Mouse (Mus musculus): ENCODE results near the gene Atp5g2. TPM values are rescaled to one million over a fixed set of nuclear protein-coding genes. Genes with fewer than 3 reads are reported as not detected.

Atp5g2 gene
- polyA plus RNA-seq, 1 experiment from 2014 or later = 85.0 TPM

MicroRNAs within 50 kb of the gene (microRNA counts, 519-probe panel; counts per million panel counts)
- 473 counts per million, percentile 71 among the panel's probes with 10 or more counts for microRNA mmu-miR-688

Small RNA genes within 50 kb of the gene (microRNA-seq; reads per million reads assigned to microRNA genes)
- gene Mir688 (ENCODE audit: borderline number of aligned reads) = not detected

Other genes starting within 250 kb of the Atp5g2 start
- 1.8 and 2.1 TPM in 2 replicates for gene Amhr2, start 227.0 kb downstream of the Atp5g2 start, polyA plus RNA-seq (2015; fragmentation: Nextera tagmentation; extraction: Ambion mirVana)
- gene Prr13, start 213.3 kb downstream of the Atp5g2 start, polyA plus RNA-seq (2015; fragmentation: Nextera tagmentation; extraction: Ambion mirVana) = 88.9 and 90.3 TPM in 2 replicates
- gene Pcbp2, start 201.8 kb downstream of the Atp5g2 start, polyA plus RNA-seq (2015; fragmentation: Nextera tagmentation; extraction: Ambion mirVana) = 263 and 265 TPM in 2 replicates
- 2.0 TPM in 1 of 2 replicates, not detected in the other for gene Gm10337, start 168.6 kb downstream of the Atp5g2 start, polyA plus RNA-seq (2015; fragmentation: Nextera tagmentation; extraction: Ambion mirVana)
- gene Map3k12, start 155.3 kb downstream of the Atp5g2 start, polyA plus RNA-seq (2015; fragmentation: Nextera tagmentation; extraction: Ambion mirVana) = 4.1 and 4.2 TPM in 2 replicates
- 65.5 and 66.3 TPM in 2 replicates for gene Tarbp2, start 154.2 kb downstream of the Atp5g2 start, polyA plus RNA-seq (2015; fragmentation: Nextera tagmentation; extraction: Ambion mirVana)
- gene Npff, start 147.4 kb downstream of the Atp5g2 start, polyA plus RNA-seq (2015; fragmentation: Nextera tagmentation; extraction: Ambion mirVana) = 2.1 and 3.9 TPM in 2 replicates
- gene Gm28047, start 47.3 kb downstream of the Atp5g2 start, polyA plus RNA-seq (2015; fragmentation: Nextera tagmentation; extraction: Ambion mirVana) = not detected in 2 replicates
- 18.1 and 21.8 TPM in 2 replicates for gene Atf7, start 46.9 kb downstream of the Atp5g2 start, polyA plus RNA-seq (2015; fragmentation: Nextera tagmentation; extraction: Ambion mirVana)
- 55.9 and 58.4 TPM in 2 replicates for gene Calcoco1, start 49.8 kb upstream of the Atp5g2 start, polyA plus RNA-seq (2015; fragmentation: Nextera tagmentation; extraction: Ambion mirVana)
- 0.07 TPM in 1 of 2 replicates, not detected in the other for gene Hoxc13, start 248.8 kb upstream of the Atp5g2 start, polyA plus RNA-seq (2015; fragmentation: Nextera tagmentation; extraction: Ambion mirVana)